Mouse (Mus musculus): ENCODE measurements around the gene Rnf17.

DNA sequence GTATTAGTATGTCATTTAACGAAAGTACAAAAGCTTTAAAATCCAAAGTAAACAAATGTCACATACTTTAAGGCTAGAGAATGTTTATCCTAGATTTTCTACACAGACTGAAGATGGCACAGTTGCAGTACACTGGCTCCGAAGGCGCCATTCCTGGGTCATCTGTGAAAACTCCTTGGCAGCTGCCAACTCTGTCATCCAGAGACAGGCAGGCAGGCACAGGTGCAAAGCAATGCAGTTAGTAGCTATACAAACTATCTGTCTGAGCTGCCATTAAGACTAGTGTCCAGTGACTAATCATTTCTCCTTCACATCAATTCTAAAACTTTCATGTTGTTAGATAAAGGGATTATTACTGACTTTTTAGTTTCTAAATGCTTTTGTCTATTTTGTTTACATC is 156.8 kb downstream of the Rnf17 start:
- TF ChIP-seq CTCF (IDR thresholded peaks at IDR 0.05; ENCODE audit: low read depth, low read length), result no peak
- no peak for TF ChIP-seq POLR2A (IDR thresholded peaks at IDR 0.05; ENCODE audit: borderline replicate concordance, low read depth, low read length)
